Comparison of ENCODE assay signal across 11 mouse cellular contexts in the genomic region with DNA sequence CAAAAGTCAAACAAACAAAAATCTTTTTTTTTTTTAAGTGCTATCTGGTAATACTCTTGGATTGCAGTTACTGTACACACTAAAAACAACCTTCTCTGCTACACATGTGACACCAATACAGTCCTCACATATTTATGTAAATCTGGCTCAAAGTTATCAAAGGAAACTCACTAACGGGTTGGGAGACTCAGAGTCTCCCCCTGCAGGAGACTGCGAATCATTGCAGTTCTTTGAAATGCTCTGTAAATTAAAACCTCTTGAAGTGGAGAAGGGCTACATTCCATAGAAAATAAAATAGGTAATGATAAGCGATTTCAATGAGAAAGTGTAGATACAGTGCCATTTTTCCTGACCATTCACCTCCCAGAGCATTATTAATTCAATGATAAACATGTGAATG.
DNase-seq lines count a peak whose midpoint lies in the region; ATAC-seq and TF ChIP-seq lines count a peak whose summit lies in the region.
"Had no signal": no experiment of that assay in that cellular context is flagged by ENCODE, and none has a peak within 500 bp of the region (broad histone marks: within the 10 kb centered on the region; RNA-seq: fewer than 3 reads in every experiment).

No protein-coding gene starts in this region.

- H3K36me3 ChIP-seq in liver, postnatal 0 days (replicated peaks; ENCODE audit: insufficient read depth, low read length): no peaks in the 10 kb centered on the region
- H3K36me3 ChIP-seq in G1E (replicated peaks): no peaks in the 10 kb centered on the region
- H3K36me3 ChIP-seq in forebrain, embryonic 12.5 days (replicated peaks): no peaks in the 10 kb centered on the region

- H3K4me3 ChIP-seq in liver, postnatal 0 days (ENCODE audit: low read depth, low read length): no peak overlapping the region
- H3K4me3 ChIP-seq in G1E (ENCODE audit: low read depth, low read length): no peak overlapping the region
- no peak overlapping the region for H3K4me3 ChIP-seq in forebrain, embryonic 12.5 days (replicated peaks)
- H3K4me3 ChIP-seq: embryonic facial prominence, embryonic 13.5 days; limb, embryonic 15.5 days had no signal

- no peak overlapping the region for H3K4me2 ChIP-seq in liver, postnatal 0 days (ENCODE audit: low read depth, low read length)
- no peak overlapping the region; the same call in 1 of the 2 replicates for H3K4me2 ChIP-seq in forebrain, embryonic 12.5 days
- H3K4me2 ChIP-seq: embryonic facial prominence, embryonic 13.5 days; limb, embryonic 15.5 days had no signal

- no peak overlapping the region for H3K9ac ChIP-seq in liver, postnatal 0 days (replicated peaks)
- H3K9ac ChIP-seq in forebrain, embryonic 12.5 days: no peak overlapping the region
- H3K9ac ChIP-seq: embryonic facial prominence, embryonic 13.5 days; limb, embryonic 15.5 days had no signal

- H3K27ac ChIP-seq in liver, postnatal 0 days (ENCODE audit: low read depth): no peak overlapping the region
- H3K27ac ChIP-seq in forebrain, embryonic 12.5 days: peak overlapping the region; percentile 72
- H3K27ac ChIP-seq: embryonic facial prominence, embryonic 13.5 days; limb, embryonic 15.5 days had no signal

- H3K9me3 ChIP-seq in liver, postnatal 0 days (ENCODE audit: low read length): no peaks in the 10 kb centered on the region
- no peaks in the 10 kb centered on the region for H3K9me3 ChIP-seq in G1E (replicated peaks)
- H3K9me3 ChIP-seq in forebrain, embryonic 12.5 days: no peaks in the 10 kb centered on the region
- H3K9me3 ChIP-seq: embryonic facial prominence, embryonic 13.5 days; limb, embryonic 15.5 days had no signal

- peak; percentile 66 for TF ChIP-seq CTCF in liver, postnatal 0 days (IDR thresholded peaks at IDR 0.05; ENCODE audit: low read depth)
- peak; percentile 77 for TF ChIP-seq CTCF in G1E (IDR thresholded peaks at IDR 0.05; ENCODE audit: low read depth, low read length)

- WGBS in liver, postnatal 0 days (ENCODE audit: insufficient replicate concordance): 24% methylated on average over 3 of the region's 3 CpGs
- 25% methylated on average over 3 of the region's 3 CpGs for WGBS in forebrain, embryonic 12.5 days

- TF ChIP-seq EP300 in liver, postnatal 0 days (IDR thresholded peaks at IDR 0.05; ENCODE audit: low read depth): no peak

- H3K27me3 ChIP-seq in liver, postnatal 0 days (ENCODE audit: insufficient read depth, low read length): no peaks in the 10 kb centered on the region
- H3K27me3 ChIP-seq in G1E (ENCODE audit: insufficient read depth, low read length): no peaks in the 10 kb centered on the region
- H3K27me3 ChIP-seq in forebrain, embryonic 12.5 days: no peaks in the 10 kb centered on the region
- H3K27me3 ChIP-seq: embryonic facial prominence, embryonic 13.5 days; limb, embryonic 15.5 days had no signal

- DNase-seq in liver, postnatal 0 days: no peak
- no peak for DNase-seq in liver
- no peak for DNase-seq in G1E (ENCODE audit: low spot score)
- DNase-seq in naive thymus-derived CD4-positive, alpha-beta T cell, adult 2 months (ENCODE audit: low read depth): peak; percentile 58
- DNase-seq in gastrocnemius, adult 8-10 months (ENCODE audit: low spot score in 2 of 2): no peak
- no peak for DNase-seq in left cerebral cortex, adult 8-10 months (ENCODE audit: low spot score in 2 of 2)
- DNase-seq: heart, adult 18-20 months; kidney, postnatal 10 days had no signal

- ATAC-seq in liver, postnatal 0 days: no peak
- ATAC-seq in G1E (ENCODE audit: extremely low read depth, insufficient number of reproducible peaks, low FRiP score, poor library complexity, severe bottlenecking): no peak
- ATAC-seq in forebrain, embryonic 12.5 days (ENCODE audit: low FRiP score): peak; percentile 6; the same call in 1 of the 2 replicates

- H3K4me1 ChIP-seq in liver, postnatal 0 days (ENCODE audit: insufficient read depth): no peaks in the 10 kb centered on the region
- no peaks in the 10 kb centered on the region for H3K4me1 ChIP-seq in G1E (ENCODE audit: insufficient read depth, low read depth, low read length)
- peaks cover 13% of the 10 kb centered on the region for H3K4me1 ChIP-seq in forebrain, embryonic 12.5 days
